Mouse (Mus musculus): ENCODE data around the gene Tmem94. TPM values are rescaled to one million over a fixed set of nuclear protein-coding genes. Genes with fewer than 3 reads are reported as not detected.

The Tmem94 gene
- polyA plus RNA-seq, 1 experiment from 2014 or later, result 16.9 TPM

DNA sequence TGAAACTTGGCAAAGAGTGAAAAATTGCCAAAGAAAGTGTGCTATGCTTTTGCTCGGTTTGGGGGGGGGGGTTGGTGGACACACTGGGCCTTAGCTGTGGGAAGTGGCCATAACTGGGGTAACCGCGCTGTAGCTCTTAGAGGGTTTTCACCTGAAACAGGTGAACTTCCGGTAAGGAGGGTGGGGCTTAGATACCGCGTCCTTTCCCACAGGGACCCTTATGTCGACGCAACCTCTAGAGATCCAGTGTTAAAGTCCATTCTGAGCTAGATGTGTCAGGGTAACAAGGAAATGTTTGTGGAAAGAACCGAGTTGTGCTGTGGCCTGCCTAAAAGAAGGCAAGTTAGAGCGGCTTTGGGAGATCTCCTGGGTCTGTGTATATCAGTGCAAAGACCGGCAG, 59.6 kb downstream of the Tmem94 start:
- WGBS (ENCODE audit: insufficient replicate concordance), result 22% methylated on average over 11 of the region's 11 CpGs
- ATAC-seq, result no peak
- no peak overlapping the region for H3K27ac ChIP-seq

DNA sequence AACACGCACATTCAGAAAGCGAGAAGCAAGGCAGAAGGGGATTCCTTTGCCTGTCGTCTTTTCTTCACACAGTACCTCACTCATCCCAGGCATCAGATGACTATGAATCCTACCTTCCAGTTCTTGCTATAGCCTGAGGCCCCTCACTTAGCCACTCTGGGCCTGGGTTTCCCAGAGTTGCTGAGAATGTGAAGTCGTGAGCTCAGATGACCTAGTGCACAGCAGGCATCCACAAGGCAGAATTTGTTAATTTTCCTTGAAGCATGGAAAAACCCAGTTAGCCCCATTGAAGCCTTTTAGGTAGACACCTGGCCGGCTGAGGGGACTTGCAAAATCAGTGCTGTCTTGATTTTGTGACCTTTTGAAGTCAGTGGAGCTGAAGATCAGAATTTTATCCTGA, 61.3 kb downstream of the Tmem94 start:
- H3K9me3 ChIP-seq (replicated peaks), result no peaks in the 10 kb centered on the region
- peaks cover 70% of the 10 kb centered on the region for H3K4me1 ChIP-seq
- WGBS (ENCODE audit: insufficient replicate concordance), result 72% methylated on average over 5 of the region's 5 CpGs
- H3K27ac ChIP-seq, result no peak overlapping the region
- H3K4me2 ChIP-seq, result no peak overlapping the region
- peaks cover 14% of the 10 kb centered on the region for H3K36me3 ChIP-seq
- H3K4me3 ChIP-seq, result no peak overlapping the region
- peaks cover 14% of the 10 kb centered on the region for H3K27me3 ChIP-seq (replicated peaks)
- no peak for ATAC-seq
- H3K9ac ChIP-seq, result no peak overlapping the region

More for the DNA sequence above, 59.6 kb downstream of the Tmem94 start:
- peaks cover 14% of the 10 kb centered on the region for H3K27me3 ChIP-seq (replicated peaks)
- peak overlapping the region; percentile 81 for H3K4me3 ChIP-seq
- H3K9me3 ChIP-seq (replicated peaks), result no peaks in the 10 kb centered on the region
- H3K4me1 ChIP-seq, result peaks cover 53% of the 10 kb centered on the region
- H3K36me3 ChIP-seq, result peaks cover 31% of the 10 kb centered on the region
- H3K4me2 ChIP-seq, result peak overlapping the region; percentile 99
- peak overlapping the region; percentile 88 for H3K9ac ChIP-seq

DNA sequence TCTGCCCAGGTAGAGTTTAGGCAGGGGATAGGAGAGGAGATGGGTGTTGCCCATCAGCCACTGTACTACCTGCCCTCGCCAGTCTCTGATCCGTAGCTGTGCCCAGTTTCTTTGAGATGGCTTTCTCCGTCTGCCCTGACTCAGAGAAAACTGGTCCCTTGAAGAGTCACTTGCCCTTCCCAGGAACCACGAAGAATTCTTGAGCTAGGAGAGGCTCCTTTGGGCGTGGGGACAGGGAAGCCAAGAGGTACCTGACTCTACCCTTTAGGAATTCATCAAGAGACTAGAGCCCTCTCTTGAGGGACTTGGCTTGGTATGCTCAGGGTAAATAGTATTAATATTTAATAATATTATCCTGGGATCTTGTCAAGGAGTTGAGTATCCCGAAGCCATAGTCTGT, 62.4 kb downstream of the Tmem94 start:
- Histone ChIP-seq H3K27ac (no peak overlapping the region), H3K9ac (no peak overlapping the region), H3K4me2 (0 out of 2 replicates have a peak overlapping the region, but pooled peaks have one; percentile 1), H3K4me3 (no peak overlapping the region), H3K4me1 (peaks cover 81% of the 10 kb centered on the region), H3K9me3 (replicated peaks) (no peaks in the 10 kb centered on the region), H3K36me3 (peaks cover 2% of the 10 kb centered on the region), H3K27me3 (replicated peaks) (peaks cover 14% of the 10 kb centered on the region)
- 72% methylated on average over 6 of the region's 6 CpGs for WGBS (ENCODE audit: insufficient replicate concordance)
- ATAC-seq, result no peak

DNA sequence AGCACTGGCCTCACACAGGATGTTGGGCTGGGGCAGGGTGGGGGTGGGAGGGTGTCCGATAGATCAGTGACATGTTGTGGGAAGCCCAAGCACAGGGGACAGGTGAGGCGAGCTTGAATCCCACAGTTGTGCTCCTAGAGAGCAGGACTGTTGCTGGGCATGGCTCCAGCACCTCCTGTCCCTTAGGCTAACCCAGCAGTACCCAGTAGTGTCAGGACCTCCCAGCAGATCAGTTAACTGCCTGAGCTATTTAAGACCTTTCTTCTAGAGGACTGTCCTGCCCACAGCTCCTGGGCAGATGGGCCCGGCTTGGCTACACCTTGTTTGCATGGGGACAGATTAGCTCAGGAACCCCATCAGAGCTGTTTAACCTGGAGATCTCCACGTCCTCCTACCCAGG, 63.8 kb downstream of the Tmem94 start:
- WGBS (ENCODE audit: insufficient replicate concordance), result 45% methylated on average over 4 of the region's 4 CpGs
- Histone ChIP-seq H3K27ac (no peak overlapping the region), H3K4me3 (no peak overlapping the region), H3K36me3 (no peaks in the 10 kb centered on the region), H3K9me3 (replicated peaks) (no peaks in the 10 kb centered on the region), H3K9ac (no peak overlapping the region), H3K4me2 (no peak overlapping the region), H3K27me3 (replicated peaks) (peaks cover 14% of the 10 kb centered on the region), H3K4me1 (peaks cover 87% of the 10 kb centered on the region)
- no peak for ATAC-seq

DNA sequence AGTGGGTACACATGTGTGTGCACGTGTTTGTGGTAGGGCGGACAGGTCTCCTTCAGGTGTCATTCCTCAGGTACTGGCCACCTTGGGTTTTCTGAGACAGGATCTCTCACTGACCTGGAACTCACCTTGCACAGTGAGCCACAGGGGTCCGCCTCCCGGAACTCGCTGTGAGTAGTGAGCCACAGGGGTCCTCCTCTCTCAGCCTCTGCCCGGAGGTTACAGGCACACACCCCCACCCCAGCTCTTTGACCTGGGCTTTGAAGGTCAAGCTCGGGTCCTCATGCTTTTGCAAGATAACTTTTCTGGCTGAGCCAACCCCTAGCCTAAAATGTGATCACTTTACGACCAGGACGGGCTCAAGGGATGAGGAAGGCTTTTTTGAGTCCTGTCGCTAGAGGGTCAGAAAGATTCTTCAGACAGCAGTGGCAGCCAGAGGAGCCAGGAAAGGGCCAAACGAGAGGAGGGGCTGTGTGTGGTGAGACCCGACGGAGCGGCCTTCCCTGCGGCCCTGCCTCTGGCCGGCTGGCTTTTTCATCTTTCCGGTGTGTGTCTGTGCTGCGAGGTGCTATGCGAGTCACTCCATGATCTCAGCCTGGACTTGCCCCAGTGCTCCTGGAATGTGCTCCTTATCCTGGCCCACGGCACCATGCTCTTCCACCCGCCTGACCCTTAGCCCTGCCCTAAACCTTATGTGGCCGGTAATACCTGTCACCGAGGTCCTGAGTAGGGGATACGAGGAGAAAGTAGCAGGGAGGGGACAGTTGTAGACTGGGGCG, 65.5 kb downstream of the Tmem94 start:
- peaks cover 82% of the 10 kb centered on the region for H3K4me1 ChIP-seq
- H3K27me3 ChIP-seq (replicated peaks), result peaks cover 13% of the 10 kb centered on the region; the same call in 1 of the 2 replicates
- H3K9me3 ChIP-seq (replicated peaks), result no peaks in the 10 kb centered on the region
- peak overlapping the region; percentile 58 for H3K9ac ChIP-seq
- H3K4me2 ChIP-seq, result peak overlapping the region; percentile 62
- H3K4me3 ChIP-seq, result peak overlapping the region; percentile 19
- 32% methylated on average over 25 of the region's 25 CpGs for WGBS (ENCODE audit: insufficient replicate concordance)
- H3K27ac ChIP-seq, result peak overlapping the region; percentile 79
- ATAC-seq, result 0 out of 2 replicates have a peak, but pooled peaks have one; percentile 2
- no peaks in the 10 kb centered on the region; the same call in 1 of the 2 replicates for H3K36me3 ChIP-seq

DNA sequence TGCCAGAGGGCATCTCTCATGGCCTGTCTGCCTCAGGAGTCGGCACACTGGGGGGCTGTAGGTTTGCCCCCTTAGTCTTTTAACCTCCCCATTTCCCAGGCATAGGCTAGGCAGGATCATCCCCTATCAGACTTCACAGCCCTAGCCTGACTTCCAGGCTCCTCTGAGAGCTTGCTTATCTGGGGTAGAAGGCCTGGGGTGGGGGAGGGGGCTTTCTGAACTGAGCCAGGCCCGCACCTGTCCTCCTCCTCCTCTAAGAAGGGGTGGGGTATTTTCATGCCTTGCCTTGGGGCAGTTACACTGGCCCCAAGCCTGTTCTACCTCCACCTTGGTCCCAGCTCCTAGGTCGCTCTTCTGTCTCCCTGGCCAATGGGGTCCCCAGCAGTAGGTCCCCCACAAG, 66.3 kb downstream of the Tmem94 start:
- H3K4me2 ChIP-seq, result peak overlapping the region; percentile 62
- H3K9ac ChIP-seq, result peak overlapping the region; percentile 58
- peak; percentile 82 for ATAC-seq
- H3K4me1 ChIP-seq, result peaks cover 78% of the 10 kb centered on the region
- peak overlapping the region; percentile 19 for H3K4me3 ChIP-seq
- H3K27me3 ChIP-seq (replicated peaks), result peaks cover 8% of the 10 kb centered on the region; the same call in 1 of the 2 replicates
- H3K27ac ChIP-seq, result peak overlapping the region; percentile 79
- 30% methylated on average over 3 of the region's 3 CpGs for WGBS (ENCODE audit: insufficient replicate concordance)
- H3K36me3 ChIP-seq, result peaks cover 6% of the 10 kb centered on the region; the same call in 1 of the 2 replicates
- H3K9me3 ChIP-seq (replicated peaks), result no peaks in the 10 kb centered on the region

- Histone ChIP-seq H3K9me3 (replicated peaks) (no peaks in the 10 kb centered on the region), H3K27me3 (replicated peaks) (peaks cover 3% of the 10 kb centered on the region; the same call in 1 of the 2 replicates), H3K36me3 (peaks cover 10% of the 10 kb centered on the region; the same call in 1 of the 2 replicates), H3K4me3 (peak overlapping the region; percentile 19; the same call in 1 of the 2 replicates), H3K27ac (peak overlapping the region; percentile 79), H3K4me1 (peaks cover 77% of the 10 kb centered on the region), H3K4me2 (peak overlapping the region; percentile 62), H3K9ac (peak overlapping the region; percentile 58; the same call in 1 of the 2 replicates)
- ATAC-seq, result no peak
- WGBS (ENCODE audit: insufficient replicate concordance), result 62% methylated on average over 6 of the region's 6 CpGs
Measured at GRCm38 (mm10) chr11:115832064-115832463, 66.8 kb downstream of the Tmem94 start.

- Histone ChIP-seq H3K4me3 (no peak overlapping the region), H3K9ac (0 out of 2 replicates have a peak overlapping the region, but pooled peaks have one; percentile 42), H3K36me3 (peaks cover 10% of the 10 kb centered on the region; the same call in 1 of the 2 replicates), H3K27me3 (replicated peaks) (no peaks in the 10 kb centered on the region), H3K4me2 (peak overlapping the region; percentile 62), H3K9me3 (replicated peaks) (no peaks in the 10 kb centered on the region), H3K27ac (peak overlapping the region; percentile 79), H3K4me1 (peaks cover 74% of the 10 kb centered on the region)
- 47% methylated on average over 8 of the region's 8 CpGs for WGBS (ENCODE audit: insufficient replicate concordance)
- ATAC-seq, result no peak
Measured at GRCm38 (mm10) chr11:115832523-115832922, 67.3 kb downstream of the Tmem94 start.

GRCm38 (mm10) chr11:115833021-115833513, 67.8 kb downstream of the Tmem94 start:
- peak overlapping the region; percentile 79 for H3K27ac ChIP-seq
- H3K9ac ChIP-seq, result peak overlapping the region; percentile 42; the same call in 1 of the 2 replicates
- H3K4me3 ChIP-seq, result no peak overlapping the region
- peaks cover 13% of the 10 kb centered on the region; the same call in 1 of the 2 replicates for H3K36me3 ChIP-seq
- no peak for ATAC-seq
- 24% methylated on average over 8 of the region's 8 CpGs for WGBS (ENCODE audit: insufficient replicate concordance)
- no peaks in the 10 kb centered on the region for H3K27me3 ChIP-seq (replicated peaks)
- peak overlapping the region; percentile 62 for H3K4me2 ChIP-seq
- H3K9me3 ChIP-seq (replicated peaks), result no peaks in the 10 kb centered on the region
- peaks cover 75% of the 10 kb centered on the region for H3K4me1 ChIP-seq

DNA sequence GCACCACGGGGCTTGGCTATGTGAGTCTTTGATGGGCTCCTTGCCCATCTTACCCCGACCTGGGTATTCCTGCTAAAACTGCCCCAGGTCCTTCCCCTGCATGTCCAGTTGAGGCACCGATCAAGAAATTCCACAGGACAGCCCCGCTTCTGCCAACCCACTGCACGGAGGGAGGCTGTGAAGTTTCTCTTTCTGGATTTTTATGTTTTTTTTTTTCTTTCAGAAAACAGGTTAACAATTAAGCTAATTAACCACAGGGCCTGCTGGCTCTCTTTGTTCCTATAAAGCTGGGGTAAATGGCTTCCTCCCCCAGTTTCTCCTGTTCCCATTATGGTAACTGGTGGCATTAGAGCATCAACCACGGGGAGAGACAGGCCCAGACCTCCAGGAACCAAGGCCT, 68.8 kb downstream of the Tmem94 start:
- 0 out of 2 replicates have a peak overlapping the region, but pooled peaks have one; percentile 42 for H3K9ac ChIP-seq

DNA sequence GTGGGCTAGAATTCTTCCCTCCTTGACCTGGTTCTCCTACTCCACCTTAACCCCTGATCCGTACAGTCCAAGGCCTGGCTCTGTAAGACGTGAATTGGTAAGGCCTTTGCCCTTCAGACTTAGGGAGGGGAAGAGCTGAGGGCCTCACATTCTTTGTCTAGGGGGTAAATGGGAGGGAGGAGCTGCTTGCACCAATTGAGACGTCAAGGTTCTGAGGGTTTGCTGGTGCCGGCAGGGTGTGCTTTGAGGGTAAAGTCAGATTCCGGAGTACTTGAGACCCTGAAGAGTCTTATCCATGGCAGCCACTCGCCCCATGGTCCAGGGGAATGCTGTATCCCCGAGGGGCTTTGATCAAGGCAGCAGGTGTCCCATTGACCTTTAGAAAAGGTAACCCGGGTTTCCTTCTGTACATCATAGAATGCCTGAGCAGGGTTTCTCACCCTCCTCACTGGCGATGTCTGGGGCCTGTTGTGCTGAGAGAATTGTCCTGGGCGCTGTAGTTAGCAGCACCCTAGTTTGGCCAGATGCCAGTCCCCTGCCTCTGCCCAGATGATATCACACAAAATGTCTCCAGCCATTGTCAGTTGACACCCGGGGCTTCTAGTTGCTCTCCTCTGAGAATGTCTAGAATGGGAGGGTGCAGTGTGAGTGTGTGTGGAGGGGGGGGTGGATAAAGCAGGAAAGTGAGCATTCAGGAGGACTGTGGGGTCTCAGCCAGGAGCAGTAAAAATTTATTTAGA, 71.6 kb downstream of the Tmem94 start:
- Histone ChIP-seq H3K36me3 (peaks cover 13% of the 10 kb centered on the region; the same call in 1 of the 2 replicates), H3K9ac (no peak overlapping the region), H3K4me3 (no peak overlapping the region), H3K27ac (no peak overlapping the region), H3K4me1 (peaks cover 72% of the 10 kb centered on the region), H3K27me3 (replicated peaks) (no peaks in the 10 kb centered on the region), H3K9me3 (replicated peaks) (no peaks in the 10 kb centered on the region), H3K4me2 (no peak overlapping the region)
- 75% methylated on average over 11 of the region's 11 CpGs for WGBS (ENCODE audit: insufficient replicate concordance)
- no peak for ATAC-seq

More for the DNA sequence above, 68.8 kb downstream of the Tmem94 start:
- Histone ChIP-seq H3K9me3 (replicated peaks) (no peaks in the 10 kb centered on the region), H3K27ac (peak overlapping the region; percentile 79; the same call in 1 of the 2 replicates), H3K27me3 (replicated peaks) (no peaks in the 10 kb centered on the region), H3K4me3 (no peak overlapping the region), H3K36me3 (peaks cover 13% of the 10 kb centered on the region; the same call in 1 of the 2 replicates), H3K4me2 (no peak overlapping the region), H3K4me1 (peaks cover 78% of the 10 kb centered on the region)
- no peak for ATAC-seq
- WGBS (ENCODE audit: insufficient replicate concordance), result 67% methylated on average over 6 of the region's 6 CpGs
